ENCODE assay signal across 9 mouse cellular contexts in genomic region chr5:128436909-128437308, GRCm38 (mm10). TPM values are rescaled to one million over a fixed set of nuclear protein-coding genes. Genes with fewer than 3 reads are reported as not detected.
DNase-seq lines count a peak whose midpoint lies in the region; ATAC-seq and TF ChIP-seq lines count a peak whose summit lies in the region.
"Had no signal": no experiment of that assay in that cellular context is flagged by ENCODE, and none has a peak within 500 bp of the region (broad histone marks: within the 10 kb centered on the region; RNA-seq: fewer than 3 reads in every experiment).

No protein-coding gene starts in this region.

- no peaks in the 10 kb centered on the region for H3K36me3 ChIP-seq in liver, embryonic 14.5 days (replicated peaks; ENCODE audit: control insufficient read depth, insufficient read depth, low read depth)
- no peaks in the 10 kb centered on the region for H3K36me3 ChIP-seq in liver, embryonic 12.5 days
- no peaks in the 10 kb centered on the region for H3K36me3 ChIP-seq in heart, embryonic 12.5 days
- H3K36me3 ChIP-seq: neural tube, embryonic 12.5 days had no signal

- no peak overlapping the region for H3K27ac ChIP-seq in liver, embryonic 14.5 days
- H3K27ac ChIP-seq in liver, embryonic 12.5 days, result no peak overlapping the region
- H3K27ac ChIP-seq in heart, embryonic 12.5 days (ENCODE audit: poor library complexity, severe bottlenecking), result no peak overlapping the region
- H3K27ac ChIP-seq: neural tube, embryonic 12.5 days had no signal

- no peak for DNase-seq in liver, embryonic 14.5 days (ENCODE audit: low read depth in 3 of 3, low spot score in 3 of 3)
- DNase-seq in embryo, embryonic 10 days (ENCODE audit: low spot score), result peak; percentile 75
- peak; percentile 88 for DNase-seq in layer of hippocampus, adult 9-11 months
- DNase-seq in lung, postnatal 25 days (ENCODE audit: low spot score), result peak; percentile 22
- no peak for DNase-seq in MN1 (ENCODE audit: low spot score)
- DNase-seq in T-cell, adult 2 months (ENCODE audit: low spot score), result no peak

- H3K4me2 ChIP-seq in liver, embryonic 14.5 days (ENCODE audit: low read depth), result no peak overlapping the region
- H3K4me2 ChIP-seq in liver, embryonic 12.5 days, result no peak overlapping the region
- H3K4me2 ChIP-seq in heart, embryonic 12.5 days, result no peak overlapping the region
- H3K4me2 ChIP-seq: neural tube, embryonic 12.5 days had no signal

- H3K9me3 ChIP-seq in liver, embryonic 14.5 days (ENCODE audit: control insufficient read depth, low read length), result no peaks in the 10 kb centered on the region
- no peaks in the 10 kb centered on the region for H3K9me3 ChIP-seq in liver, embryonic 12.5 days (replicated peaks)
- no peaks in the 10 kb centered on the region for H3K9me3 ChIP-seq in heart, embryonic 12.5 days (replicated peaks)
- H3K9me3 ChIP-seq: neural tube, embryonic 12.5 days had no signal

- no peak overlapping the region for H3K4me3 ChIP-seq in liver, embryonic 14.5 days (ENCODE audit: insufficient read depth in 1 of 2, low read depth in 2 of 2, low read length in 2 of 2)
- H3K4me3 ChIP-seq in liver, embryonic 12.5 days, result no peak overlapping the region
- H3K4me3 ChIP-seq in heart, embryonic 12.5 days, result no peak overlapping the region
- H3K4me3 ChIP-seq: neural tube, embryonic 12.5 days had no signal

- no peaks in the 10 kb centered on the region for H3K4me1 ChIP-seq in liver, embryonic 14.5 days (replicated peaks; ENCODE audit: control insufficient read depth in 2 of 2, insufficient read depth in 2 of 2, low read length in 1 of 2)
- no peaks in the 10 kb centered on the region for H3K4me1 ChIP-seq in liver, embryonic 12.5 days
- no peaks in the 10 kb centered on the region for H3K4me1 ChIP-seq in heart, embryonic 12.5 days (replicated peaks)

- no peak overlapping the region for H3K9ac ChIP-seq in liver, embryonic 14.5 days (replicated peaks)
- H3K9ac ChIP-seq in liver, embryonic 12.5 days, result no peak overlapping the region
- H3K9ac ChIP-seq in heart, embryonic 12.5 days, result no peak overlapping the region
- H3K9ac ChIP-seq: neural tube, embryonic 12.5 days had no signal

- WGBS in liver, embryonic 14.5 days (ENCODE audit: insufficient replicate concordance), result 11% methylated on average over 9 of the region's 9 CpGs
- 15% methylated on average over 9 of the region's 9 CpGs for WGBS in liver, embryonic 12.5 days (ENCODE audit: insufficient replicate concordance)
- 16% methylated on average over 9 of the region's 9 CpGs for WGBS in heart, embryonic 12.5 days

- H3K27me3 ChIP-seq in liver, embryonic 14.5 days (ENCODE audit: control insufficient read depth, insufficient read depth, low read length), result peaks cover 17% of the 10 kb centered on the region
- H3K27me3 ChIP-seq in liver, embryonic 12.5 days (replicated peaks), result peaks cover 37% of the 10 kb centered on the region
- peaks cover 85% of the 10 kb centered on the region for H3K27me3 ChIP-seq in heart, embryonic 12.5 days (replicated peaks)

- TF ChIP-seq CTCF in liver, embryonic 14.5 days (IDR thresholded peaks at IDR 0.05; ENCODE audit: low read depth), result peak; percentile 24; the same call in 1 of the 2 replicates

- ATAC-seq in liver, embryonic 14.5 days (ENCODE audit: insufficient read depth), result no peak
- ATAC-seq in liver, embryonic 12.5 days, result no peak
- ATAC-seq in heart, embryonic 12.5 days (ENCODE audit: insufficient number of reproducible peaks, low FRiP score), result no peak

- TF ChIP-seq EP300 in liver, embryonic 14.5 days (IDR thresholded peaks at IDR 0.05; ENCODE audit: low read depth), result no peak

RNA-seq across cellular contexts. Expression of gene Tmem132d, which starts 4.0 kb away (rescaled TPM):
- under 0.01 TPM in 1 of 2 replicates, not detected in the other for polyA plus RNA-seq in liver, embryonic 14.5 days (2012; rRNA removed)
- not detected in 2 replicates for polyA plus RNA-seq in liver, embryonic 14.5 days (2014; fragmentation: Nextera tagmentation; extraction: Ambion mirVana)
- 0.02 and 0.06 TPM in 2 replicates for polyA plus RNA-seq in liver, embryonic 12.5 days (2016; fragmentation: Nextera tagmentation; extraction: Ambion mirVana)
- 0.32 TPM in 1 of 2 replicates, not detected in the other for polyA plus RNA-seq in heart, embryonic 12.5 days (2016; fragmentation: Nextera tagmentation; extraction: Ambion mirVana)

Comparison
In these comparisons a context has a peak if more than half of its experiments do, and no peak if none do; other contexts are left out.
1. DNase-seq: peak in embryo, embryonic 10 days (single experiment), layer of hippocampus, adult 9-11 months (single experiment) and lung, postnatal 25 days (single experiment); none in liver, embryonic 14.5 days (0 of 3), MN1 (single experiment) and T-cell, adult 2 months (single experiment).